Mouse (Mus musculus) forebrain, embryonic 15.5 days (tissue): ENCODE measurements around the gene Plaur. TPM values are rescaled to one million over a fixed set of nuclear protein-coding genes. Genes with fewer than 3 reads are reported as not detected.
"Not testable (repeated sequence)": the region's sequence is repeated elsewhere in the genome, so short reads cannot be mapped to it uniquely, and the experiment has no call there.

ENCODE experiments used
- ATAC-seq: fragments of 200-750 bp; cut with Nextera tagmentation; replicated peaks from 2 replicates; pipeline ENCODE4 v1.8.0; 2017; ENCODE audit warnings: mild to moderate bottlenecking, moderate TSS enrichment, moderate library complexity
- H3K27ac ChIP-seq: fragments of 300-500 bp; sonication (generic); replicated peaks from 2 replicates; pipeline ENCODE4 v1.5.1; 2015; ENCODE audit warnings: mild to moderate bottlenecking, inconsistent platforms
- H3K27me3 ChIP-seq: fragments of 300-500 bp; sonication (generic); 2 replicates; pipeline ENCODE4 v1.6.1; 2015; ENCODE audit warnings: inconsistent platforms
- H3K36me3 ChIP-seq: fragments of 300-500 bp; sonication (generic); 2 replicates; pipeline ENCODE4 v1.6.1; 2015; ENCODE audit warnings: mild to moderate bottlenecking, inconsistent platforms
- H3K4me1 ChIP-seq: fragments of 300-500 bp; sonication (generic); 2 replicates; pipeline ENCODE4 v1.6.1; 2015; ENCODE audit warnings: inconsistent platforms
- H3K4me2 ChIP-seq: fragments of 300-500 bp; sonication (generic); replicated peaks from 2 replicates; pipeline ENCODE4 v1.6.1; 2015; ENCODE audit warnings: mild to moderate bottlenecking, inconsistent platforms
- H3K4me3 ChIP-seq: fragments of 300-500 bp; sonication (generic); 2 replicates; pipeline ENCODE4 v1.5.1; 2015; ENCODE audit warnings: mild to moderate bottlenecking, inconsistent platforms
- H3K9ac ChIP-seq: fragments of 300-500 bp; sonication (generic); replicated peaks from 2 replicates; pipeline ENCODE4 v1.6.1; 2015; ENCODE audit warnings: mild to moderate bottlenecking, inconsistent platforms
- H3K9me3 ChIP-seq: fragments of 300-500 bp; sonication (generic); 2 replicates; pipeline ENCODE4 v1.6.1; 2016; ENCODE audit warnings: inconsistent platforms
- WGBS: fragments of 180-500 bp; shearing (Covaris S2); methylation state at CpG from one replicate; pipeline ENCODE4 v1.1.7; 2015; ENCODE audit warnings: mixed read lengths; 5-methylcytosine and 5-hydroxymethylcytosine counted together
- polyA plus RNA-seq: library from polyadenylated mRNA; unstranded; fragments of >200 nt; fragmentation: Nextera tagmentation; extraction: Ambion mirVana; gene quantifications from 2 replicates; pipeline ENCODE4 v1.2.1, GENCODE M21; 2015

Gene Plaur
- polyA plus RNA-seq, 1 experiment from 2014 or later: 1.3 TPM

DNA sequence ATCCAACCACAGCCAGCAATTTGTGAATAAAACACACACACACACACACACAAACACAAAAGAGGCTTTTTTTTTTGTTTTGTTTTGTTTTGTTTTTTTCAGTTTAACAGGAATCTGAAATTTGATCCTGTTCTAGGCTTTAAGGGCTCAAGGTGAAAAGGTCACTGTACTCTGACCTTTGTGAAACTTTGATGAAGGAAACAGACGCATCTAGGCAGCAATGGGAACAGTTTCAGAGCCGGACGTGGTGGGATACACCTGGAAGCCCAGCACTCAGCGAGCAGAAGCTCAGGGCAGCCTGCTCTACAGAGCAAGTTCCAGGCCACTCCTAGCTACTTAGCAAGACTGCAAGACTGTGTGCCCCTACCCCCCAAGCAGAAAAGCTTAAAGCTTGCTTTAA is 42.6 kb downstream of the Plaur start:
- no peak for ATAC-seq
- Histone ChIP-seq H3K9me3 (no peaks in the 10 kb centered on the region), H3K4me3 (no peak overlapping the region), H3K9ac (no peak overlapping the region), H3K4me2 (no peak overlapping the region), H3K27me3 (no peaks in the 10 kb centered on the region), H3K27ac (peak overlapping the region; percentile 100), H3K4me1 (peaks cover 44% of the 10 kb centered on the region), H3K36me3 (peaks cover 35% of the 10 kb centered on the region)
- WGBS: 29% methylated on average over 4 of the region's 4 CpGs

DNA sequence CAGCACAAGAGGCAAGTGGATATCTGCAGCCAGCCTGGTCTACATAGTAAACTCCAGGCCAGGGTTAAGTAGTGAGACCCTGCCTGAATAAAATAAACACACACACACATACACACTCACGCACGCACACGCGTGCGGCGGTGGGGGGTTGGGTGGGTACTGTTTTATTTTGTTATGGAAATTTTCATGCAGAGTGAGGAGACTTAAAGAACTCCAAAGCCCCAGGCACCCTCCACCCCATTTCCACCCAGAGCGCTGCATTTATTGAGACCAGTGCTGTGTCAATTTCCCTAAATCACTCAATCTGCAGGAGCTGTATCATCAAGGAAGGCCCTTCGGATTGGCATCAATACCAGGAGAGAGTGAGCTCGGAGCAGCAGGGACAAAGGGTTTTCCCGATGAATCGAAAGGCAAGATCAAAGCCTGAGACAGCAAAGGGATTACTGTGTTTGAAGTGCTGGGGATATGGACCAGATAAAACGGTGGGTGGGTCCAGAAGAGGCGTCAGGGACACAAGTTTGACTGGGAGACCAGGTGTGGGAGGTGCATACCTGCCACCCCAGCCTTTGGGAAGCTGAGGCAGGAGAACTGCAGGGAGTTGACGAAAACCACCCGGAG is 43.3 kb downstream of the Plaur start:
- Histone ChIP-seq H3K4me2 (peak overlapping the region; percentile 52), H3K4me1 (peaks cover 50% of the 10 kb centered on the region), H3K27ac (peak overlapping the region; percentile 100), H3K9ac (peak overlapping the region; percentile 97), H3K36me3 (peaks cover 28% of the 10 kb centered on the region), H3K27me3 (no peaks in the 10 kb centered on the region), H3K4me3 (peak overlapping the region; percentile 82), H3K9me3 (no peaks in the 10 kb centered on the region)
- 6% methylated on average over 15 of the region's 15 CpGs for WGBS
- ATAC-seq: no peak

DNA sequence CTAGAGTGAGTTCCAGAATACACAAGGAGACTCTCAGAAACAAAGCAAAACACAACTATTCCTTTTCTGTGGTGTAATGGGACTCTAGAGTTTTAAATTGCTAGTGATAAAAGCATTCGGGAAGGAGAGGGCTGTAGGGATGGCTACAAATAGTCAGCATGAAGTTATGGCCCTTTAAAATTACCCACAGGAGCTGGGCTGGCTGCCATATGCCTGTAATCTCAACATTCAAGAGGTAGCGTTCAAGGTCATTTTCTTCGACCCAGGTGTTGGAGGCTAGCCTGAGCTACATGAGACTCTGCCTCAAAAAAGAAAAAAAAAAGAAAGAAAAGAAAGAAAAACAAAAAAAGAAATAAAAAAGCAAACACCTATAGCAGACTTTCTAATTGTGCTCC is 43.8 kb downstream of the Plaur start:
- ATAC-seq: no peak
- Histone ChIP-seq H3K27ac (peak overlapping the region; percentile 100), H3K4me2 (peak overlapping the region; percentile 52), H3K9ac (peak overlapping the region; percentile 97), H3K27me3 (no peaks in the 10 kb centered on the region), H3K36me3 (peaks cover 28% of the 10 kb centered on the region), H3K4me3 (peak overlapping the region; percentile 82), H3K9me3 (no peaks in the 10 kb centered on the region), H3K4me1 (peaks cover 54% of the 10 kb centered on the region)
- 3% methylated on average over 3 of the region's 3 CpGs for WGBS

DNA sequence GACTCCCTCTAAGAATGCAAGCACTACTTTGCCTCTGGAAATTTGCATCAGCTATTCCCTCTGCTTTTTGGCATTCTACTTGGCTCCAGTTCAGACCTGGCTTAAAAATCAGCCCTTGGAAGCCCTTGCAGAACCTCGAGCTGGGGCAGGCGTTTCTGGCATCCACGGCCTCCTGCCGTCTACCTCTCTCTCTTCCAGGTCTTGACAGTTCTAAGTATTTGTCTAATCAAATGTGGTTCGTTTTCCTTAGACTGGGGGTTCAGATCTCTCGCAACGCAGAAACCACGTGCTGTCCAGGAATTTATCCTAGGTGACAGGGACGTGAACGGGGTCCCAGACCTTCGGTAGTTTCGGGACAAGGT is 44.2 kb downstream of the Plaur start:
- H3K4me3 ChIP-seq: peak overlapping the region; percentile 82
- no peaks in the 10 kb centered on the region for H3K27me3 ChIP-seq
- H3K36me3 ChIP-seq: peaks cover 27% of the 10 kb centered on the region
- peak overlapping the region; percentile 97 for H3K9ac ChIP-seq
- WGBS: 0% methylated on average over 12 of the region's 12 CpGs
- H3K4me2 ChIP-seq: peak overlapping the region; percentile 52
- peak; percentile 20 for ATAC-seq
- H3K27ac ChIP-seq: peak overlapping the region; percentile 100
- H3K4me1 ChIP-seq: peaks cover 54% of the 10 kb centered on the region
- H3K9me3 ChIP-seq: no peaks in the 10 kb centered on the region

DNA sequence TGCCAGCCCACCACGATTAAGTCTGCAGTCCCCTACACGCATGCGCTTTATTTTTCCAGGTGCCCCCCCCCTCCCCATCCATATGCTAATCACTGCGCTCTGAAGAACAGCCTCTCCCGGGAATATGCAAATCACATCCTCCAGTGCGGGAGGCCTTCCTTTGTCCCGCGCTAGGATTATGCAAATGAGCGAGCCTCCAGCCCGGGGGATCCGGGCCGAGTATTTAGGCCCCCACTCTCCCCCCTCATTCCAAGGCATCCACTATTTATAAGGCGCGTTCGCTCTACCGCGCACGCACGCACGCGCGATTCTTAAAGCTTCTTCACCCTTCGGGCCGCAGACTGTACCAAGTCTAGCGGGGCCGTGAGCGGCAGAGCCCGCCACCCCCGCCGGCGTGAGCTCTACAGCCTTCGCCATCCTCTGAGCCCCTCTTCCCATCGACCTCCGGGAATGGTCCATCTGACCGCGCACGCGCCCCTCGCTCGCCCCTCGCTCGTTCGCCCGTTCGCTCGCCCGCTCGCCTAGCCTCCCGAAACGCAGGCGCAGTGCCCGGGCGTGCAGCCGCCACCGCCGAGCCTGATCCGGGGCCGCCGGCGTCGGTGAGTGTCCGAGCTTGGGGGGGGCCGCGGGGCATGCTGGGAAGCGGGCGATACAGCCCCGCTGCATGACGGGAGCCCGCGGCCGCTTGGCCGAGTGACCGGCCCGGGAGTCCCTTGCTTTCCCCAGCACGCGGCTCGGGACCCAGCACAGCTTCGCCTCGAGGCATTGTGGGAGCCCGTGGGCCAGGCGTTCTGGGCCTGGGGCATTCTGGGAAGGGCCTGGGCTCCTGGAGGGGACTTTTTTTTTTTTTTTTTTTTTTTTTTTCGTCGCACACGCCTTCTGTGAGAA is 44.8 kb downstream of the Plaur start, which contains the start of gene Zfp428:
TSS of gene Zfp428 (plus strand) at position 169 of the 888 bp plus-strand sequence.
- under 1% methylated on average over 84 of the region's 84 CpGs for WGBS
- H3K4me1 ChIP-seq: peaks cover 54% of the 10 kb centered on the region
- ATAC-seq: peak; percentile 91

DNA sequence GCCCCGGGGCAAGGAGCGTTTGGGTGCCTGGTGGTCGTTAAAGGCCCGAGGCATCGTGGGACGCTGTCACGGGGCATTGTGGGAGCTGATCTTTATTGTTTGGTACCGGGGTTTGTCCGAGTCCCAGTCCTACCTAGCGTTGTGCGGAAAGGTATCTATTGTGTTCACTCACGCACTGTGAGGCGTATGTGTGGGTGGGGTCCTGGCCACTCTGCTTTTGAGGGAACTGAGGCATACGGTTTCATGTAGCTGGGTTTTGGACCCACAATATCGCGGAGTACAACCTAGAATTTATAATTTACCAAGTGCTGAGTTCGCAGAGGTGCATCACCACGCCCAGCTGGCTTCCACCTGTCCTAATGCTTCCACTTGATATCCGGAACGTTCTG is 45.4 kb downstream of the Plaur start:
- Histone ChIP-seq H3K9me3 (no peaks in the 10 kb centered on the region), H3K4me1 (peaks cover 54% of the 10 kb centered on the region), H3K4me2 (peak overlapping the region; percentile 52), H3K27ac (peak overlapping the region; percentile 100), H3K9ac (peak overlapping the region; percentile 97), H3K27me3 (no peaks in the 10 kb centered on the region), H3K4me3 (peak overlapping the region; percentile 82), H3K36me3 (peaks cover 16% of the 10 kb centered on the region)
- peak; percentile 6 for ATAC-seq
- under 1% methylated on average over 20 of the region's 20 CpGs for WGBS

More for the DNA sequence above, 44.8 kb downstream of the Plaur start, which contains the start of gene Zfp428:
- Histone ChIP-seq H3K27me3 (no peaks in the 10 kb centered on the region), H3K9ac (peak within 1 kb of the TSS; percentile 97), H3K9me3 (no peaks in the 10 kb centered on the region), H3K27ac (peak within 1 kb of the TSS; percentile 100), H3K4me2 (peak within 1 kb of the TSS; percentile 52), H3K4me3 (peak within 1 kb of the TSS; percentile 82), H3K36me3 (peaks cover 21% of the 10 kb centered on the region)

DNA sequence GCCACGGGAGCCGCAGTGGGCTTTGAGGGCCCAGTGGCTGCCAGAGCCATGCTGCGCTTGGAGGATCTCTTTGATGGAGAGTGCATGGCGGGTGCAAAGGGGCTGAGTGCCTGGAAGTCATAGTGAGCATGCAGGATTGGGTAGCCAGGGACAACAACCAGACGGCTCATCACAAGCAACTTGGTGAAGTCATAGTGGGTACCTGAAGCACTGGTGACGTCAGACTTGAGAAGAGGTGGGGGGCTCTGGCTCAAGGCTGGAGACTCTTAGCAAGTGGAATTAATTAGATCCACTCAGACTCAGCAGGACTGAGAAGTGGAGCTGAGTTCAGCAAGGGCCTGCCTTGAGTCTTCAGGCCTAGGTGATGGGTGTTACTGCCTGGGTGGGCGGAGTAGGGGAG is 50.1 kb downstream of the Plaur start, which contains the start of gene AC161166.1:
TSS of gene AC161166.1 (minus strand) at position 101 of the 400 bp plus-strand sequence.
- no peak for ATAC-seq
- Histone ChIP-seq H3K36me3 (peaks cover 23% of the 10 kb centered on the region), H3K9ac (no peak within 1 kb of the TSS), H3K4me2 (no peak within 1 kb of the TSS), H3K27ac (no peak within 1 kb of the TSS), H3K4me1 (peaks cover 35% of the 10 kb centered on the region), H3K4me3 (no peak within 1 kb of the TSS), H3K27me3 (no peaks in the 10 kb centered on the region), H3K9me3 (no peaks in the 10 kb centered on the region)
- WGBS: 88% methylated on average over 7 of the region's 7 CpGs

DNA sequence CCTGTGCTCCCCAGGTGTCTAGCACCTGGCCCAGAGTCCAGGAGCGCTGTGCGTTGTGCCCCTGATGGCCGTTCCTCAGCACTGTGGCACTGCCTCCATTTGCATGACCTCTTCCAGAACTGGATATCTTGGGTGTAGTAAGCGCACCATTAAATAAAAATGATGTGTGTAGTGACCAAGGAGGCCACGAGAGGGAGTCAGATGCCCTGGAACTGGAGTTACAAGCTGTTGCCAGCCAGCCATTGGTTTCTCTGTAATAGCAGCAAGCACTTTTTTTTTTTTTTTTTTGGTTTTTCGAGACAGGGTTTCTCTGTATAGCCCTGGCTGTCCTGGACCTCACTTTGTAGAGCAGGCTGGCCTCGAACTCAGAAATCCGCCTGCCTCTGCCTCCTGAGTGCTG is 54.0 kb downstream of the Plaur start:
- not testable (repeated sequence) for H3K9ac ChIP-seq, H3K9me3 ChIP-seq, H3K27ac ChIP-seq, H3K4me2 ChIP-seq, H3K27me3 ChIP-seq, ATAC-seq, H3K4me3 ChIP-seq
- Histone ChIP-seq H3K4me1 (peaks cover 14% of the 10 kb centered on the region; the same call in 1 of the 2 replicates), H3K36me3 (peaks cover 23% of the 10 kb centered on the region; the same call in 1 of the 2 replicates)
- 64% methylated on average over 8 of the region's 8 CpGs for WGBS

DNA sequence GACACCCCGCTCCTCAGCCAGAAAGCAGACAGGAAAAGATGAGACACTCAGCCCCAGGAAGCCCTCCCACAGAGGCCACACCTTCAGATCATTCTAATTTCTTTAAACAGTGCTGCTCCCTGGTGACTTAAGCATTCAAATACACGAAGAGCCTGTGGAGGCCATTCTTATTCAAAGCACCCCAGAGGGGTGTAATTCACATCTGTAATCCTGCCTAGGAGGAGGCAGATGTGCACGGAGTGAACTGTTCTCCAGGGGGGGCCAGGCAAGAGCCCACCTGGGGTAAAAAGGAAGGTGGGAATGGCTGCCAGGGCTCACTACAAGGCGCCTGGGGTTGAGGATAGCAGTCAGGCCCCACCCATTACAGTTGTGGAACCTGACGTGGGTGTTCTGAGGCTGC is 54.8 kb downstream of the Plaur start:
- H3K9me3 ChIP-seq: no peaks in the 10 kb centered on the region
- 31% methylated on average over 5 of the region's 5 CpGs for WGBS
- peak; percentile 6; the same call in 1 of the 2 replicates for ATAC-seq
- peaks cover 14% of the 10 kb centered on the region; the same call in 1 of the 2 replicates for H3K4me1 ChIP-seq
- H3K36me3 ChIP-seq: peaks cover 22% of the 10 kb centered on the region; the same call in 1 of the 2 replicates
- no peak overlapping the region for H3K4me2 ChIP-seq
- H3K27ac ChIP-seq: peak overlapping the region; percentile 24; the same call in 1 of the 2 replicates
- no peak overlapping the region for H3K4me3 ChIP-seq
- H3K9ac ChIP-seq: no peak overlapping the region
- H3K27me3 ChIP-seq: no peaks in the 10 kb centered on the region

DNA sequence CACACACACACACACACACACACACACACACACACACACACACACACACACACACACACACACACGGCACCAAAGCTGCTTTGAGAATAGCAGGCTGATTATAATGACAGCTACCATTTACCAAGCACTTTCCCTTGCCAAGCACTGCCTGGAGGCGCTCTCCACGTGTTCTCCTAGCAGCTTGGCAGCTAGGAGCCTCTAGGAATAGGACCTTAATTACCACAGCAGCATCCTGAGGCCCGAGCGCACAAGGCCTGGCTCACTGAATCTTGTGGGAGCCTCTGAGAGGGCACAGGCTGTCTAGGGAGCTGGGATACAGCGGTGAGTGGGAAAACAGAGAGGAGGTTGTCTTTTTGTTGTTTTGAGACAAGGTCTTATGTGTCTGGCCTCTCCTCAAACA is 55.4 kb downstream of the Plaur start:
- whole genome bisulfite sequencing: 36% methylated on average over 6 of the region's 6 CpGs
- Histone ChIP-seq H3K27ac (peak overlapping the region; percentile 78), H3K4me3 (no peak overlapping the region), H3K4me2 (no peak overlapping the region), H3K27me3 (no peaks in the 10 kb centered on the region), H3K9me3 (no peaks in the 10 kb centered on the region), H3K4me1 (peaks cover 14% of the 10 kb centered on the region; the same call in 1 of the 2 replicates), H3K9ac (peak overlapping the region; percentile 13; the same call in 1 of the 2 replicates), H3K36me3 (peaks cover 20% of the 10 kb centered on the region; the same call in 1 of the 2 replicates)
- ATAC-seq: peak; percentile 32; the same call in 1 of the 2 replicates

DNA sequence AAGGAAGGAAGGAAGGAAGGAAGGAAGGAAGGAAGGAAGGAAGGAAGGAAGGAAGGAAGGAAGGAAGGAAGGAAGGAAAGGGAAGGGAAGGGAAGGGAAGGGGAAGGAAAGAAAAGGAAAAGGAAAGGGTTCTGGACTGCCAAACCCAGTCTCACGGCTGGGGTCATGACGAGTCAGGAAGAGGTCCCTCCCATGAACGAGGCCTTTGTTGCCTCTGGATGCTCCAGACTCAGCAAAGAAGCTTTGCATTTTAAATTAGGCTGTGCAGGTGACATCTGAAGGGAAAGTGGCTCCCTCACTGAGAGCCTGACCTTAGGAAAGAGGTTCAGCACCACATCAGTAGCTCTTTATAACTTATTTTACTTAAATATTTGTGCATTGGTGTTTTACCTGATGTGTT is 56.8 kb downstream of the Plaur start:
- Histone ChIP-seq H3K36me3 (peaks cover 20% of the 10 kb centered on the region; the same call in 1 of the 2 replicates), H3K27ac (no peak overlapping the region), H3K9me3 (no peaks in the 10 kb centered on the region), H3K4me1 (peaks cover 14% of the 10 kb centered on the region; the same call in 1 of the 2 replicates), H3K4me3 (no peak overlapping the region), H3K4me2 (no peak overlapping the region), H3K27me3 (no peaks in the 10 kb centered on the region), H3K9ac (no peak overlapping the region)
- WGBS: 24% methylated on average over 3 of the region's 3 CpGs
- no peak for ATAC-seq

DNA sequence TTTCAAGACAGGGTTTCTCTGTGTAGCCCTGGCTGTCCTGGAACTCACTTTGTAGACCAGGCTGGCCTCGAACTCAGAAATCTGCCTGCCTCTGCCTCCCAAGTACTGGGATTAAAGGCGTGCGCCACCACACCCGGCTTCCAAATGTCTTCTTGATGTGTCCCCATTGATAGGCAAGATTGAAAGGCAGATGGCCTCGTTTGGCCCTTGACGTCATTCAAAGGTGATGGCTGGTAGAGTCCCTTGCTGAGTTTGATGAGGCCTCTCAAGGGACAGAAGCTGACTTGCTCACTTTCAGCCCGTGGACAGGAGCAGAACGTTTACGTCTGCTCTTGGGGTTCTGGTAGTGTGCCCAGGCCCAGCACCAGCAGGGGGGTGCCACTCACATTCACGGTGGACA is 57.8 kb downstream of the Plaur start:
- H3K27ac ChIP-seq, H3K4me3 ChIP-seq, H3K9ac ChIP-seq, H3K9me3 ChIP-seq, H3K4me2 ChIP-seq, H3K27me3 ChIP-seq, ATAC-seq: not testable (repeated sequence)
- 83% methylated on average over 10 of the region's 10 CpGs for WGBS
- peaks cover 13% of the 10 kb centered on the region; the same call in 1 of the 2 replicates for H3K4me1 ChIP-seq
- peaks cover 16% of the 10 kb centered on the region; the same call in 1 of the 2 replicates for H3K36me3 ChIP-seq
